Mouse (Mus musculus): ENCODE data around the gene Fndc11. TPM values are rescaled to one million over a fixed set of nuclear protein-coding genes. Genes with fewer than 3 reads are reported as not detected.
A peak's percentile ranks its signal among the peaks of the same experiment; 100 is the strongest.

The Fndc11 gene
- polyA plus RNA-seq, 1 experiment from 2014 or later: 0.22 TPM

- H3K4me2 ChIP-seq: no peak overlapping the region
- WGBS: 78% methylated on average over 3 of the region's 3 CpGs
- no peaks in the 10 kb centered on the region for H3K9me3 ChIP-seq (replicated peaks)
- H3K27ac ChIP-seq (replicated peaks): no peak overlapping the region
- no peak overlapping the region for H3K9ac ChIP-seq (replicated peaks)
- H3K4me3 ChIP-seq (replicated peaks): no peak overlapping the region
- no peak for ATAC-seq (ENCODE audit: low FRiP score)
- H3K27me3 ChIP-seq (replicated peaks): no peaks in the 10 kb centered on the region
- peaks cover 9% of the 10 kb centered on the region for H3K4me1 ChIP-seq
- H3K36me3 ChIP-seq: peaks cover 10% of the 10 kb centered on the region; the same call in 1 of the 2 replicates
Measured at GRCm38 (mm10) chr2:181193044-181193443, 26.8 kb upstream of the Fndc11 start.

DNA sequence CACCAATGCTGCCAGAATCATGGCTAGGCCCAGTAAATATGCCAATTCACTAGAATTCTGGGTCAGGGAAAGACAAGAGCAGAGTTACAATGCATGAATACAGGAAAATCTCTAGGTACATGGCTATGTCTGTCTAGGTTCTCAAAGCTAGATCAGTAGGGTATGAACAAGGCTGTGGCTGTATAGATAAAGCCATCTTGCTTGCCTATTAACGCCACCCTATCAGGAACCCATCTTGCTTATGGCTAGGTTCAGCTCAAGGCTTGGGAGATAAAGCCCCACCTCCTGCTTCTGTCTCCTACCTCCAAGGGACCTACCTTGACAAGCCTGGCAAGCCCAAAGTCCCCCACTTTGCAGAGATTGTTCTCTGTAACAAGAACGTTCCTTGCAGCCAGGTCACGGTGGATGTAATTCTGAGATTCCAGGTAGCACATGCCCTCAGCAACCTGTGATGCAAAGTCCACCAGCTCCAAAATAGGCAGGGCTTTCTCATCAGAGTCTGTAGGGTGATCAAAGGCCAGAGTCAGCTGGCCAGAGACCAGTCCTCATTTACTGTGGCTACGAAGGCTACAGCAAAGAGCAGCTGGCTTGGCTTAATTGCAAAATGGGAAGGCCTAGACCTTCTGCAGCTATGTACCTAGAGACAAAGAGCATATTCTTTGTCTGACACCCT, 23.0 kb upstream of the Fndc11 start:
- Histone ChIP-seq H3K4me2 (no peak overlapping the region), H3K4me3 (replicated peaks) (no peak overlapping the region), H3K27ac (replicated peaks) (no peak overlapping the region), H3K36me3 (no peaks in the 10 kb centered on the region), H3K4me1 (no peaks in the 10 kb centered on the region), H3K27me3 (replicated peaks) (no peaks in the 10 kb centered on the region), H3K9ac (replicated peaks) (no peak overlapping the region), H3K9me3 (replicated peaks) (no peaks in the 10 kb centered on the region)
- no peak for ATAC-seq (ENCODE audit: low FRiP score)
- WGBS: 88% methylated on average over 4 of the region's 4 CpGs

DNA sequence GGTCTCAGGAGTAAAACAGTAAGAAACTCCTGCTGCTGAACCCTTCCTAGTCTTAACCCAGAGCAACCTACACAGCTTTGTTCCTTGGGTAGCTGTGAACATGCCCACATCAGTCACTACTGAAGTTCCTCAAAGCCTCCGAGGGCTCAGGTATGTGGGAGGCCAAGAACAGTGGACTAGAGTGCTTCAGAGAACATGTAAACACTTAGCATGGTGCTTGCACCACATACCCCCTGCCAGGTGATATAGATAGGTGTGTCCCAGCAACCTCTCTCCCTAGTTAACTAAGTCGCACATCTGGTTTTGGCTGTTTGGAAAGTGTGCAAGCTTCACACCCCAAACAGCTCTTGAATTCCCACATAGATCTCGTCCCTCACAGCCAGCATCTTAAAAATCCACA, 18.2 kb upstream of the Fndc11 start:
- WGBS: 80% methylated on average over 3 of the region's 3 CpGs
- ATAC-seq (ENCODE audit: low FRiP score): no peak

DNA sequence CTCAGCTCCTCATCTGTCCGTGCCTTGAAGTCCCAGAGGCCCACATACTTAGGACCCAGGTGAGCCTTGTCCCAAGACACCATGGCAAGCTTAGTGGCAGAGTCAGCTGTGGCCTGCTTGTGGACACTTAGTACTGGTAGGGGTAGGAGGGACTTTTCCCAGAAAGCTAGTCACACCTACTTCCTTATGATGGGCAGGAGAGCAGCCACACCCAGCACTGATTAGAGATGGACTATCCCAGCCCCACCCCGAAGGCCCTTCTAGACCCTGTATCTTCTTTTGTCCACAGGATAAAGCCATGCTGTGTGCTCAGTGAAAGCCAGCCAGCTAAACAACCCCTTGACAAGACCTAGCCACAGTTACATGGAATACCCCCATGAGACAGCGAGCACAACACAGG, 17.4 kb upstream of the Fndc11 start, which contains the start of gene Ptk6:
Gene Ptk6 (minus strand): TSS at position 368 of the 400 bp plus-strand sequence.
- Histone ChIP-seq H3K4me3 (replicated peaks) (no peak within 1 kb of the TSS), H3K4me1 (no peaks in the 10 kb centered on the region), H3K9ac (replicated peaks) (no peak within 1 kb of the TSS), H3K9me3 (replicated peaks) (no peaks in the 10 kb centered on the region), H3K27me3 (replicated peaks) (no peaks in the 10 kb centered on the region), H3K4me2 (no peak within 1 kb of the TSS), H3K36me3 (no peaks in the 10 kb centered on the region), H3K27ac (replicated peaks) (no peak within 1 kb of the TSS)
- 90% methylated on average over 3 of the region's 3 CpGs for WGBS
- ATAC-seq (ENCODE audit: low FRiP score): no peak

More for the DNA sequence above, 18.2 kb upstream of the Fndc11 start:
- no peaks in the 10 kb centered on the region for H3K4me1 ChIP-seq
- no peaks in the 10 kb centered on the region for H3K36me3 ChIP-seq
- no peak overlapping the region for H3K4me3 ChIP-seq (replicated peaks)
- no peak overlapping the region for H3K4me2 ChIP-seq
- no peak overlapping the region for H3K9ac ChIP-seq (replicated peaks)
- H3K27ac ChIP-seq (replicated peaks): no peak overlapping the region
- no peaks in the 10 kb centered on the region for H3K9me3 ChIP-seq (replicated peaks)
- H3K27me3 ChIP-seq (replicated peaks): no peaks in the 10 kb centered on the region

DNA sequence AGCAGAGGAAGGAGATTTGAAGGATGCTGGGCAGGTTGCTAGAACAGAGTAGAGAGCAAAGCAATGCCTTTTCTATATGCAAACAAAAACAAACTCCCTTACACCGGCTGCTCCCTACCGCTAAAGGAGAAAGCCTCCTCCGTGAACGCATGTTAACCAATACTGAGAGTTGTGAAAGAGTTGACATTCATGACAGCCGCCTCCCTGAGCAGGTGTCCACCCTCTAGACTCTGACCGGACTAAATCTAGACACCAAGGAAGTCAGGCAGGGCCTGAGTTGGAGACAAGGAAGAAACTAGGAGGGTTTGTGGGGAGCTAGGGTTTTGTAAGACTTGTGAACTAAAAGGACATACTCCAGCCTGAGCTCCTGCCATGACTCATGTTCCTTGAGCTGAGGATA, 16.9 kb upstream of the Fndc11 start:
- 88% methylated on average over 6 of the region's 6 CpGs for whole genome bisulfite sequencing
- H3K4me1 ChIP-seq: no peaks in the 10 kb centered on the region
- no peak for ATAC-seq (ENCODE audit: low FRiP score)

GRCm38 (mm10) chr2:181205678-181206077, 14.1 kb upstream of the Fndc11 start:
- no peak overlapping the region for H3K4me3 ChIP-seq (replicated peaks)
- 88% methylated on average over 5 of the region's 5 CpGs for WGBS
- H3K27me3 ChIP-seq (replicated peaks): no peaks in the 10 kb centered on the region
- H3K4me1 ChIP-seq: no peaks in the 10 kb centered on the region
- H3K4me2 ChIP-seq: no peak overlapping the region
- no peak overlapping the region for H3K27ac ChIP-seq (replicated peaks)
- H3K9me3 ChIP-seq (replicated peaks): no peaks in the 10 kb centered on the region
- ATAC-seq (ENCODE audit: low FRiP score): no peak
- H3K36me3 ChIP-seq: no peaks in the 10 kb centered on the region
- no peak overlapping the region for H3K9ac ChIP-seq (replicated peaks)

More for the DNA sequence above, 16.9 kb upstream of the Fndc11 start:
- Histone ChIP-seq H3K9me3 (replicated peaks) (no peaks in the 10 kb centered on the region), H3K4me3 (replicated peaks) (no peak overlapping the region), H3K9ac (replicated peaks) (no peak overlapping the region), H3K27me3 (replicated peaks) (no peaks in the 10 kb centered on the region), H3K27ac (replicated peaks) (no peak overlapping the region), H3K4me2 (no peak overlapping the region), H3K36me3 (no peaks in the 10 kb centered on the region)

GRCm38 (mm10) chr2:181206118-181206517, 13.7 kb upstream of the Fndc11 start:
- Histone ChIP-seq H3K9ac (replicated peaks) (no peak overlapping the region), H3K4me2 (no peak overlapping the region), H3K27ac (replicated peaks) (no peak overlapping the region), H3K36me3 (no peaks in the 10 kb centered on the region), H3K4me3 (replicated peaks) (no peak overlapping the region), H3K4me1 (no peaks in the 10 kb centered on the region), H3K27me3 (replicated peaks) (peaks cover 2% of the 10 kb centered on the region), H3K9me3 (replicated peaks) (no peaks in the 10 kb centered on the region)
- no peak for ATAC-seq (ENCODE audit: low FRiP score)
- 82% methylated on average over 9 of the region's 9 CpGs for WGBS

- ATAC-seq (ENCODE audit: low FRiP score): no peak
- no peaks in the 10 kb centered on the region for H3K9me3 ChIP-seq (replicated peaks)
- peaks cover 36% of the 10 kb centered on the region for H3K27me3 ChIP-seq (replicated peaks)
Measured at GRCm38 (mm10) chr2:181212389-181213020, 7.3 kb upstream of the Fndc11 start.

GRCm38 (mm10) chr2:181213021-181213445, 6.8 kb upstream of the Fndc11 start, which contains the start of gene Srms:
TSS of gene Srms (minus strand) at chr2:181213185.
- Histone ChIP-seq H3K9ac (replicated peaks) (no peak within 1 kb of the TSS), H3K4me2 (peak within 1 kb of the TSS; percentile 55), H3K4me1 (peaks cover 12% of the 10 kb centered on the region), H3K4me3 (replicated peaks) (peak within 1 kb of the TSS; percentile 29), H3K9me3 (replicated peaks) (no peaks in the 10 kb centered on the region), H3K36me3 (no peaks in the 10 kb centered on the region), H3K27ac (replicated peaks) (no peak within 1 kb of the TSS), H3K27me3 (replicated peaks) (peaks cover 36% of the 10 kb centered on the region)
- 2% methylated on average over 17 of the region's 17 CpGs for WGBS
- ATAC-seq (ENCODE audit: low FRiP score): no peak

More at GRCm38 (mm10) chr2:181212389-181213020, 7.3 kb upstream of the Fndc11 start:
- WGBS: 2% methylated on average over 34 of the region's 34 CpGs
- peak overlapping the region; percentile 55 for H3K4me2 ChIP-seq
- no peaks in the 10 kb centered on the region for H3K36me3 ChIP-seq
- peak overlapping the region; percentile 29 for H3K4me3 ChIP-seq (replicated peaks)
- no peak overlapping the region for H3K27ac ChIP-seq (replicated peaks)
- peaks cover 12% of the 10 kb centered on the region for H3K4me1 ChIP-seq
- no peak overlapping the region for H3K9ac ChIP-seq (replicated peaks)

GRCm38 (mm10) chr2:181216037-181216436, 3.8 kb upstream of the Fndc11 start:
- WGBS: 91% methylated on average over 6 of the region's 6 CpGs
- H3K4me2 ChIP-seq: no peak overlapping the region
- no peaks in the 10 kb centered on the region for H3K36me3 ChIP-seq
- H3K4me1 ChIP-seq: peaks cover 27% of the 10 kb centered on the region
- H3K9ac ChIP-seq (replicated peaks): no peak overlapping the region
- no peak for ATAC-seq (ENCODE audit: low FRiP score)
- no peak overlapping the region for H3K27ac ChIP-seq (replicated peaks)
- no peaks in the 10 kb centered on the region for H3K9me3 ChIP-seq (replicated peaks)
- peaks cover 35% of the 10 kb centered on the region for H3K27me3 ChIP-seq (replicated peaks)
- H3K4me3 ChIP-seq (replicated peaks): no peak overlapping the region

GRCm38 (mm10) chr2:181218881-181219485, 830 bp upstream of the Fndc11 start:
- Histone ChIP-seq H3K27ac (replicated peaks) (peak overlapping the region; percentile 29; the same call in 1 of the 2 replicates), H3K4me1 (peaks cover 14% of the 10 kb centered on the region), H3K4me2 (0 out of 2 replicates have a peak overlapping the region, but pooled peaks have one; percentile 58), H3K4me3 (replicated peaks) (no peak overlapping the region), H3K27me3 (replicated peaks) (peaks cover 5% of the 10 kb centered on the region; the same call in 1 of the 2 replicates), H3K9me3 (replicated peaks) (no peaks in the 10 kb centered on the region), H3K36me3 (no peaks in the 10 kb centered on the region), H3K9ac (replicated peaks) (no peak overlapping the region)
- 67% methylated on average over 5 of the region's 5 CpGs for WGBS
- ATAC-seq (ENCODE audit: low FRiP score): no peak

Data from neural tube, embryonic 15.5 days (tissue).